Mouse (Mus musculus): Measurements from ENCODE around the gene Snrpe.
A peak's percentile ranks its signal among the peaks of the same experiment; 100 is the strongest.

The Snrpe gene

DNA sequence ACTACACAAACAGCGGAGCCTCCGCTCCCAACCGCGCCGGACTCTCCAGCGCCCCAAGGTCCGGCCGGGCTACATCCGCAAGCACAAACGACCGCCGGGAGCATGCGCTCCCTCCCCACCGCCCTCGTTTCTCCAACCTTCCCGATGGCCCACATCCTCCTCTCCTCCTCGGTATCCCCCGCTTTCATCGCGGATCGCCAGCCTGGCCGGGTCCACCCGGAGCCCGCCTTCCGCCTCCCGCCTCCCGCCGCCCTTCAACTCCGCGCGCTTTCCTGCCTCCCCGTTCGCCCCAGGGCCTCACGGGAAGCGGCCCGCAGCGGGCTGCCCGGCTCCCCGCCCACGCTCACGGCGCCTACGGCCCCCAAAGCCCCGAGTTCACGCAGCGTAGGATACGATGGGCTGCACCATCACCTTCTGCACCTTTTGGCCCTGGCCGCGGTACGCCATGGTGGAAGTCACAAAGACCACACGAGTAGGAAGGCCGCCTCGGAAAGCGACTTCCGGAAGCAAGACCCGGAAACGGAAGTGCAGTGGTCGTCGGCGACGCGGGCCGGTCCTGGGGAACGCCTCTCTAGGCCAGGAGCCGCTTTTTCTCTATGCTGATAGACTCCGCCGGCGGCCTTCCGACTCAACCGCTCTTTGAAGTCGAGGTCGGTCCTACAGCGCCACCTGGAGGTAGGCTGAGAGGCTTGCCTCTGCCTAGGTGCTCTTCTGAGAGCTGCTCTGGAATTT is at the start of gene Snrpe:
Gene Snrpe (minus strand): TSS at position 521 of the 732 bp plus-strand sequence.
- peak; percentile 98 for DNase-seq (ENCODE audit: low spot score)

DNA sequence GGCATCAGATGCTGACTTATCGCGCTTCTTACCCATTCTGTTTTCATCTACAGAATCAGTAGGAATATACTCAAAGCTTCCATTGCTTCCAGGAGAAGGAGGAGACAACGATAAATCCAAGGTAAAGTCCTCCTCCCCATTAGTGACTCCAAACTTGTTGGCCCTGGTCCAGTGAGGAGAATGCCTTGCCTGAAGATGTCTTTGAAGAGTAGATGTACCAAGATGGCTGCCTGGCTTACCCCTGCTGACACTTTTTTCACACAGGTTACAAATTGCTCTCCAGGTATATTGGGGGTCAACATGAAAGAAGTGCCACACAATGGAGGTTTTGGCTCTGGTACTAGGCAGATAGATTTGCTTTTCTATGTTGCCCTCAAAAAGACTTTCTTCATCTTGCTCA is 48.8 kb upstream of the Snrpe start:
- DNase-seq (ENCODE audit: low spot score) = no peak

DNA sequence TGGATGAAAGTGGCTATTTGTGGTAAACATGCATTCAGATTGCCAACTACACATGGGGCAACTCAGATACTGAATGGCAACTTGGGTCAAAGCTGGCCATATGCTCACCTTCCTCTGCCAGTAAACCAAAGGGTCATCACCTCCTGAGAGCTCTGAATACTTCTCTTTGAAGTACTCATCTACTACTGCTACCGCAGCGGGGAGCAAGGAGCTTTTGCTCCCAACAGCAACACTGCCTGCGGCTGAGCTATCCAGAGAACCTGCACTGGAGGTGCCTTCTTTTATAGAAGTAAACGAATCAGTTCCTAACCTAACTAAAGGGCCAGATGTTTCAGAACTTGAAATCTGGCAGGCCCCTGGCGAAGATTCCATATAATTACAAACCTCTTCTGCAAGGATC is 46.7 kb upstream of the Snrpe start:
- DNase-seq (ENCODE audit: low spot score) = no peak

DNA sequence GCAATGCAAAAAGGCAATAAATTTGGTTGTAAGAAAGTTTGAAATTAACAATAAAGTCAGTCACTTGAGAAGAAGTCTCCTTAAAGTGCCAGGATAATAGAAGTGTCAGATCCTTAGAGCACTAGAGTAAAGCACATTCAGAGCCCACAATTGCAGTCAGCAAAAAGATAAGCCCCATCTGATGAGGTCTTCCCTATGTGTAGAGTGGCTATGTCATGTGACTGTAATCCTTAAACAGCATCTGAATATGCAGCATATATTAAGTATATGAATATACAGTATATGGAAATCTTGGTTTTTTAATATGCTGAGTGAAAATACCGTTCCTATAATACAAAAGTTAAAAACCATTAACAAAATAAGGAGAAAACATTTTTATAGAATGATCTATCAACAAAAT is 42.9 kb upstream of the Snrpe start:
- no peak for DNase-seq (ENCODE audit: low spot score)

DNA sequence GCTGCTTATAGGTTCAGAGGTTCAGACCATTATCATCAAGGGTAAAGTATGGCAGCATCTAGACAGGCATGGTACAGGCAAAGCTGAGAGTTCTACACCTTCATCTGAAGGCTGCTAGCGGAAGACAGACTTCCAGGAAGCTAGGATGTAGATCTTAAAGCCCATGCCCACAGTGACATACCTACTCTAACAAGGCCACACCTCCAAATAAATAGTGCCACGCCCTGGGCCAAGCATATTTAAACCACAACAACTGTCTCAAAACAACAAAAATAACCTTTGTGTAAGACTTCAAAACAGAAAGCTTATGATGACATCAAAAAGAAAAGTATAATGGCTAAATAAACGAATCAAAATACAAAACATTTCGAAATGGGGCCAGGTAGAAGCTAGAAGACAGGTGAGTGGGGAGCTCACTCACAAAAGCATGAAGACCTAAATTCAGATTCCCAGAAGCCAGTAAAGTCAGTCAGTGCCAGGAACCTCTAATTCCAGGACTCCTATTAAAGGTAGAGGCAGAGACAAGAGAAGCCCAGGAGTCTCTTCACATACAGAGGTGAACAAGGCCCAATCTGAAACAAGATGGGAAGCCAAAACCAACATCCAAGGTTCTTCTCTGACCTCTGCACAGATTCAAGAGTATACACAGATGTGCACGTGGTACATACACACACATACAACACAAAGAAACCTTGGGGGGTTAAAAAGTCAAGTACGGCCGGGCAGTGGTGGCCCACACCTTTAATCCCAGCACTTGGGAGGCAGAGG is 40.4 kb upstream of the Snrpe start:
- no peak for DNase-seq (ENCODE audit: low spot score)

DNA sequence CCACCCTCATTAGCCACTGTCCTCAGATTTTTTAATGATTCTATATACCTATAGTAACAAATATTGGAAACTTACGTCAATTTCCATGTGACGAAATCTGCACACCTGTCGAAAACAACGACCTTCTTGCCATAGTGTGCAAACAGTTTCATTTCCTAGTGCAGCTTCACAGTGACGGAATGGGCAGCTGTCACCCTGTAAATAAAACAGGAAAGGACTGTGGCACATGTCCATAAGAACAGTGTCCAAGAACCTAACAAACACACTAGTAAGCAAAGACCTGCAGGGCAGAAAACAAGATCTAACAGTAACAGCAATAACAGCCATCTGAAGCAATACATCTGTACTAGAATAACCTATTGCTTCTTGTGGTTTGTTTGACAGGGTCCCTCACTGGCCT is 35.6 kb upstream of the Snrpe start:
- no peak for DNase-seq (ENCODE audit: low spot score)

DNA sequence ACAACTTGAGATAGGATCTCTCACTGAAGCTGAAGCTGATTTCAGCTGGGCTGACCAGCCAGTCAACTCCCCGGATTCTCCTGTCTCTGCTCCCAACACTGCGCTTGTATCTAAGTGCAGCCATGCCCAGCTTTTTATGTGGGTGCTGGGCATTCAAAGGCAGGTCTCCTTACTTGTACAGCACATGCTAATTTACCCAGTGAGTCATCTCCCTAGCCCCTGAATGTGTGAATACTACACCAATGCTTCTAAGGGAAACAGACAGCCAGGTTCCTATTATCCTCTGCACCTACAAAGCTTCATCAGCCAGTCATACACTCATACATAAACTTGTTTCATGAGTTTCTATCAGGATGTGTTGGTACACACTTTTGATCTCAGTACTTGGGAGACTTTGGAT is 31.1 kb upstream of the Snrpe start:
- DNase-seq (ENCODE audit: low spot score) = no peak

DNA sequence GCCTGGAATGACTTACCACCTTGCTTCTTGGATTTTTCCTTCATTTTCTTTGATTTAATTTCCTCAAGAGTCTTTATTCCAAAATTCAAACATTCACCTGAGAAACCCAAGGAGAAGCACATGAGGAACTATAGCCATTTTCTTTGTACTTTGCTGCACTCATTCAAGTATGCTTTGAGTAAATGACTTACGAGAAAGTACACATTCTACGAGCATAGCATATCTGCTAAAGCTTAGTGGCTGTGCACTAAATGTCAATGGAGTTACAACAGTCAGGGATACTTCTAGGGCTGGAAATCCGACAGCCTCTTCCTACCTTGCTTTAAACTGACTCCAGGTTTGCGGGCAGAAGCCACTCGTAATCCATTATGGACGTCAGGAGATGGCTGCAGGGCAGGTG is 28.4 kb upstream of the Snrpe start:
- no peak for DNase-seq (ENCODE audit: low spot score)

DNA sequence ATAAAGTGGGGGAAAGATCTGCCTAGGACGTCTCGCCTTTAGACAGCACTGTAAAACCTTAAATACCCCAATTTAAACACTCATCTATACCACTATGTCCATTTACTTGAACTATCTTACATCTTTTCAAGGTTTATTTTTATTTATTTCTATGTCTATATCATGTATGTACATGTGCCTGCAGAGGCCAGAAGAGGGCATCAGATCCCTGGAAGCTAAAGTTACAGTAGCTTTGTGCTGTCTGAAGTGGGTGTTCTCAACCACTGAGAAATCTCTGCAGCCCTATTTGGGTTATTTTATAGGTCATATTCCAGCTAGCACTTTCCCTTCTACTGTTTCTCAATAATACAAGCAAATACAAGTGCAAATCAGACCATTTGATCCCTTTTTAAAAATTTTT is 22.1 kb upstream of the Snrpe start:
- DNase-seq (ENCODE audit: low spot score) = no peak

DNA sequence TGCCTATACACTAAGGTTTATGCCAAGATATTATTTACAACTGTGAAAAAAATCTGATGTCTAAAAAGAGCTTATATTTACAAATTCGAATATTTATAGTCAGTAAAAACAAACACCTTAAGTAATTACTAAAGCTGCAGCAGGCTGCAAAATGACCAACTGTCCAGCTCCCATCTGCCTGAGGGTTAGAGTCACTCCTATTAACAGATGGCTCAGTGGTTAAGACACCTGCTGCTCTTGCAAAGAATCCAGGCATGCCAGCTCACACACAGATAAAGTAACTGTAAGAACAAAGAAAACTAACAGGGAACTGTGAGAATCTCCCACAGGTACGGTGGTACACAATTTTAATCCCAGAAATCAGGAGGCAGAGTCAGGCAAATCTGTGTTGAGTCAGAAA is 15.0 kb upstream of the Snrpe start:
- DNase-seq (ENCODE audit: low spot score) = no peak

DNA sequence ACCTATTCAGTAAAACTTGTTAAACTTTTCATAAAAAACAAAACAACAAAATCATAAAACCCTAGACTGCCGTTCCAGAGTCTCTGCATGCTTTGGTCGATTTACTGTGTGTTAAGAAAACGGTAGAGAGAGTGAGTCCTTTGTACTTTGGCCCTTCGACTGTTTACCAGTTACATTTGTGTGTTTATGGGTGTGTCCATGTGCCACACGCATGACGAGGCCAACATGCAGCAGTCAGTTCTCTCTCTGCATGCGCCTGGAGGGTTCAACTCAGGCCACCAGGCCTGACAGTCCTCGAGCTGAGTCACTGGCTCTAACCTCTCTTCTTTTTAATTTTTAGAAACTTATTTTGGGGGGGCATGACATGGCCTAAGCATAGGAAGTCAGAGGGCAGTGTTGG is 8.2 kb upstream of the Snrpe start:
- no peak for DNase-seq (ENCODE audit: low spot score)

DNA sequence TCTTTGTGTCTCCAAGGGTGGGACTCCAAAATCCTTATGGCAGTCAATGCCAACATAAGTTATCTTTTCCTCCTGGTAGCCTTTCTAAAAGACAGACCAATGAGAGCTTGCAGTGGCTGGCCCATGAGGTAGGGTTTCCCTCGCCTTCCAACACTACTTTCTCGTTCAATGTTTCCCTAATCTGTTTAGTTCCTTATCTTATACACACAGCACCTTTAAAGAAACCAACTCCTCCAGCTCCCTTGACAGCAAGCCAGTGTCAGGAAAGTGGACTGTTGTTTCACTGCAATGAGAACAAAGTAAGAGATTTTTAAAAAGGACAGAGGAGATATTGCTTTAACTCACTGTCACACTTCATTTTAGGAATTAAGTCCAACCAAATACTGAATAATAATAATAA is 7.8 kb upstream of the Snrpe start:
- DNase-seq (ENCODE audit: low spot score) = no peak

DNA sequence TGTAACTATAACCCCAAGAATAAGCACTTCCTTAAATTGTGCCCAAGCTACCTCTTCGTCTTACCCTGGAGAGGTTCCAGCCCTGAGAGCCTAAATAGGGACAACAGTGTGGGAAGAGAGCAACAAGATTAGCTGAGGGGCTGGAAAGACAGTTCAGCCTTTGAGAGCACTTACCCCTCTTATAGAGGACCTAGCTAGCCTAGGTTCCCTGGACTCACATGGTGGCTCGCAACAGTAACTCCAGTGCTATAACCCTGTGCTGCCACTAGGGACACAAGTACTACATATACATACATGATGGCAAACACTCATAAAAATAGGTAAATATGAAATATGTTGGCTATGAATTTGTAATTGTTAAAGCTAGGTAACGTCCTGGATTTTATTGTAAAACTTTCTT is 3.7 kb upstream of the Snrpe start:
- no peak for DNase-seq (ENCODE audit: low spot score)

DNA sequence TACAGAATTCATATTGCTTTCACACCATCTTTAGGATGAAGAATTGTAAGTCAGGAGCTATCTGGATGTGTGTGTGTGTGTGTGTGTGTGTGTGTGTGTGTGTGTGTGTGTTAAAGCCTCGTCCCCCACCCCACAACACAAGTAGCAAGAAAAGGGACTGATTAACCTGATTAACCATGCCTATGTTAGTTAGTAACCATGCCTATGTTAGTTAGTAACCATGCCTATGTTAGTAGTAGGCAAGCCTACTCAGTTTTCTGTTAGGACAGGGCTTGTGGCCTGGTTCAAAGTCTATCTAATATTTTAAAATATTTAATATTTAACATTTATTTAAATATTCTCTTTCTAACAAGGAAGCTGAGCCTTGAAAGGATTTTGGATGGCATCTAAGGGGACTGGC is 1.3 kb upstream of the Snrpe start:
- DNase-seq (ENCODE audit: low spot score) = no peak

DNA sequence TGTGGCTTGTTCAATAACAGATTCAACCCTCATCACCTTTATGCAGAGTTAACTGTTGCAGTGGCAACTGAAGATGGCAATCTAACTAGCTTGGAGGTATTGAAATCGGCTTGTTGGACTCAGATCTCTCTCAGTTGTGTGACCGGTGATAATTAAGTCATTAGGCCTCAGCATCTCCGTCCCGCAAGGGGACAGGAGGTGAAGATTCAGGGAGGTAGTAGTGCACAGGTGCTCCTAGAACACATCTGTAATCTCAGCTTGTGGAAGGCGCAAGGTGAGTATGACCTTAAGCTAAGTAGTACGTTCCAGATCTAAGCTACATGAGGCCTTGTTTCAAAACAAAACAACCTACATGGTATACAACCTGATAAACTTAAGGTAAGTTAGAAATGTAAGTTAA is 510 bp upstream of the Snrpe start:
- DNase-seq (ENCODE audit: low spot score) = no peak

DNA sequence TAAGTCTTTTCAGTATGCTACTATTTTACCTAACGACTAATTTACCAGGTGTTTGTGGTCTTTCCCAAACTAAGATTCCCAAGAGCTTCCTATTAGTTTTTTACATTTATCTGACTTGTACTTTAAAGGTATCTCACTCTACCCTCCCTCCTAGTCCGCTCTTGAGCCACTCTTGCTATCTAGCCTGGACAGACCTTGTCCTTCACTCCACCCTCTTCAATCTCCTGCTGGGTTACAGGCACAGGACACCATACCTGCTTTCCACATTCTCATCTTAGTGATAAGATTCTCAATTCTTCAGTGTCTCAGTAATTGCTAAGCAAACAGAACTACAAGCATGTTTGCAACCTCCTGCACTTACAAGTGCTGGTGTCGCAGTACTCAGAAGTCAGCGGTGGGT is 6.9 kb downstream of the Snrpe start:
- no peak for DNase-seq (ENCODE audit: low spot score)

DNA sequence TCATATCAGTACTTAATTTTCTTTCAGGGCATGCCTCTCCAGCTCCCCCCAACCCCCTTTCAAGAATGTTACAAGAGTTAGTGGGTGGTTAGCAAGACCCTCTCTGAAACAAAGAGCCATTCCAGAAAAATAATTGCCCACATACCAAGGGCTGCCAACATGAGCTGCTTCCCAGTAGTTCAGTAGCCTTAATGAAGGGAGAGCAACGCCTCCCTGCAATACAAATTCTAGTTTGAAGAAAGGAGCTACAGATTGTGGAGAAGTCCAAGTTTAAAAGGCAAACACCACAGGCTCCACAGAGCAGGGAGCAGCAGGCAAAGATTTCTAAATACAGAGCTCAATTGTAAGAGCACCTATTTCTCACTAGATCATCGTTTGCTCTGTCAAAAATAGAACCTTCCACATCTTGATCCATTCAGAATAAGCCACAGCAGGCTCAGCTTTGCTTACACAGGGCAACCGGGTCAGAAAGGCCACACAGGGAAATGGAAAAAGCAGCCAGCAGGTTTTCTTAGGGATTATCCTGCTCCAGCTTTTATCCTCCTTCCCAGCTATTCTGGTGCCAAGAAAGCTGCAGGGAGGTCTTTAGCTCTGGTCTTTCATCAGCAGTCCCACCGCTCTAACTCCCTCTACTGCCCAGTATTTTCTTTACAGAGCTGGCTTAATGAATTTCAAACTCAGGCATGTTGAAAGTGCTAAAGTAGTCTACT is 13.6 kb downstream of the Snrpe start:
- no peak for DNase-seq (ENCODE audit: low spot score)

DNA sequence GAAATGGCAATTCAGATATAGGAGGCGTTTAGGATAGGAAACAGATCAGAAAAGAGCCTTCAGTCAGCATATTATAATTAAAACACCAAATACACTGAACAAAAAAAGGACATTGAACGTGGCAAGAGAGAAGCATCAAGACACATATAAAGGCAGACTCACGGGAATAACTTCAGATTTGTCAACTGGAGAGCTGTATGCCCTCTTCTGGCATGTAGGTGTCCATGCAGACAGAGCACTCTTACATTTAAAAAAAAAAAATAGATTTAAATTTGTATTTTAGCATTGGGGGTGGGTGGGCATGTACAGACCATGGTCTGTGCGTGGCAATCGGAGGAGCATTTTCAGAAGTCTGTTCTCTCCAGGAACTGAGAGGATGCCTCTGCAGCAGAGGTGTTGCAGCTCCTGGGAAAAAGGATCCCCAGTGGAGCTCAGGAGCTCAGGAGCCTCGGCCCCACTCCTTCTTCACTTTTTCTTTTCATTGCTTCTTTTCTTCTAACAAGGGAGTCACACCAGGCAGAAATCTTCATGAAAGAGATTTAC is 24.0 kb downstream of the Snrpe start:
- DNase-seq (ENCODE audit: low spot score) = no peak

DNA sequence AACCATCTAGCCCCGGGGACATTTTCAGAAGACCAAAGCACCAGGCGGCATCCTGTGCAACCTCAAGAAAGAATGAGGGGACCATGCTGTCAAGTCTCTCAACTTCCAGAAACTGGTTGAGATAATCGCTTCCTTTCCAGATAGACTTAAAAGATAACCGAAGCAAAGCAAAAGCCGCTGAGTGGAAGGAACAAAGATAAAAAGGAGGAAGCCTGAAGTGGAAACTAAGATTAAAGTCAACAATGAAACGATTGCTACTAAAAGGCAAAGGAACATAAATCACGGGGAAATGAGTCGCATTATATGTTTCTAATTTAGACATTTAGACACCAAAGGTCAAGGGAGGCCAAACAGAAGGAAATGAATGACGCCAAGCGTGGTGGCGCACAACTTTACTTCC is 38.8 kb downstream of the Snrpe start:
- DNase-seq (ENCODE audit: low spot score) = no peak

Measured in MN1 (cell line).